Mouse (Mus musculus): Measurements from ENCODE around the gene Dcaf5. TPM values are rescaled to one million over a fixed set of nuclear protein-coding genes. Genes with fewer than 3 reads are reported as not detected.

Gene Dcaf5
- polyA plus RNA-seq, 1 experiment from 2014 or later = 11.6 TPM

GRCm38 (mm10) chr12:80433266-80433665 is 3.1 kb downstream of the Dcaf5 start:
- Histone ChIP-seq H3K9me3 (ENCODE audit: control insufficient read depth, low read length) (no peaks in the 10 kb centered on the region), H3K4me1 (replicated peaks; ENCODE audit: control insufficient read depth, insufficient read depth, low read length) (peaks cover 8% of the 10 kb centered on the region), H3K4me2 (ENCODE audit: low read depth, low read length) (no peak overlapping the region), H3K27me3 (ENCODE audit: control insufficient read depth, insufficient read depth, low read depth, low read length) (no peaks in the 10 kb centered on the region), H3K9ac (ENCODE audit: low read length) (no peak overlapping the region), H3K36me3 (ENCODE audit: control insufficient read depth, insufficient read depth, low read length) (peaks cover 4% of the 10 kb centered on the region; the same call in 1 of the 2 replicates), H3K27ac (ENCODE audit: low read length) (no peak overlapping the region), H3K4me3 (ENCODE audit: low read length) (no peak overlapping the region)
- WGBS = 59% methylated on average over 4 of the region's 4 CpGs
- ATAC-seq (ENCODE audit: low read depth) = no peak

DNA sequence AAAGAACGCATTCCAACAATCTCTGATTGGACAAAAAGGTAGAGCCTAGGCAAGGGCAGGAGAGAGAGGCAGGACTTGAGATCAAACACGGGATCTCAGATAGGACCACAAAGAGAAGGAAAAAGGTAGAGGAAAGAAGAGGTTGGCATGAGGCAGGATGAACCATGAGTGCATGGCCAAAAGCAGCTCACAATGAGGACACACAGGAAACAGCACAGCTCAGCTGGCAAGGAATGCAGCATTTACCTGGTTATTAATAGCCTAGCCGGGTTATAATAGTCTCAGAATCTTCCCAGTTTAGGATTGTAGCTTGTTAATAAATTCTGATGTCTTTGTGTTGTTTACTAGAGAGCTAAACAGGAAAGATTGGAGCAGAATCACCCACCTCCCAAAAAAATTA is 8.7 kb downstream of the Dcaf5 start:
- Histone ChIP-seq H3K27ac (ENCODE audit: low read length) (no peak overlapping the region), H3K36me3 (ENCODE audit: control insufficient read depth, insufficient read depth, low read length) (peaks cover 4% of the 10 kb centered on the region; the same call in 1 of the 2 replicates), H3K9ac (ENCODE audit: low read length) (no peak overlapping the region), H3K9me3 (ENCODE audit: control insufficient read depth, low read length) (no peaks in the 10 kb centered on the region), H3K4me2 (ENCODE audit: low read depth, low read length) (no peak overlapping the region), H3K4me1 (replicated peaks; ENCODE audit: control insufficient read depth, insufficient read depth, low read length) (no peaks in the 10 kb centered on the region), H3K4me3 (ENCODE audit: low read length) (no peak overlapping the region), H3K27me3 (ENCODE audit: control insufficient read depth, insufficient read depth, low read depth, low read length) (no peaks in the 10 kb centered on the region)
- WGBS = 78% methylated on average over 3 of the region's 3 CpGs
- ATAC-seq (ENCODE audit: low read depth) = no peak

DNA sequence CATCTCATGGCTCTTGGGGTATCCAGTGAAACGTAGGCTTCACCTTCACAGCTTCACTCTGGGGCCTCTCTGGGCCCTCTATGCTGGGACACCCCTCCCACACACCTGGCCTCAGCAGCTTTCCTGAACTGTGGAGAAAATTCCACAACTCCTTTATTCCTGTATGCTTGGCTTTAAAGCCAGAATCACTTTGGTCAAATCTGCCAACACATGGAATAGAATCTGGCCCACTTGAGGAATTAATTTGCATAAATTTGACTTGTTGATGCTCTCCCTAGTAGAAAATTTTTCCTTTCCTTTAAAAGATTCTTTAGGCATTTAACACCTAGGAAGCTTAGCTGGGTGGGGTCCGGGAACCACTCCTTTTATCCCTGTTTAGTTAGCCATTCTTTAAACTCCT is 21.3 kb downstream of the Dcaf5 start:
- no peak overlapping the region for H3K4me3 ChIP-seq (ENCODE audit: low read length)
- peaks cover 3% of the 10 kb centered on the region for H3K9me3 ChIP-seq (ENCODE audit: control insufficient read depth, low read length)
- H3K27ac ChIP-seq (ENCODE audit: low read length) = no peak overlapping the region
- H3K4me2 ChIP-seq (ENCODE audit: low read depth, low read length) = no peak overlapping the region
- H3K27me3 ChIP-seq (ENCODE audit: control insufficient read depth, insufficient read depth, low read depth, low read length) = no peaks in the 10 kb centered on the region
- ATAC-seq (ENCODE audit: low read depth) = no peak
- H3K9ac ChIP-seq (ENCODE audit: low read length) = no peak overlapping the region
- peaks cover 21% of the 10 kb centered on the region for H3K36me3 ChIP-seq (ENCODE audit: control insufficient read depth, insufficient read depth, low read length)
- WGBS = 88% methylated on average over 2 of the region's 2 CpGs
- H3K4me1 ChIP-seq (replicated peaks; ENCODE audit: control insufficient read depth, insufficient read depth, low read length) = no peaks in the 10 kb centered on the region

DNA sequence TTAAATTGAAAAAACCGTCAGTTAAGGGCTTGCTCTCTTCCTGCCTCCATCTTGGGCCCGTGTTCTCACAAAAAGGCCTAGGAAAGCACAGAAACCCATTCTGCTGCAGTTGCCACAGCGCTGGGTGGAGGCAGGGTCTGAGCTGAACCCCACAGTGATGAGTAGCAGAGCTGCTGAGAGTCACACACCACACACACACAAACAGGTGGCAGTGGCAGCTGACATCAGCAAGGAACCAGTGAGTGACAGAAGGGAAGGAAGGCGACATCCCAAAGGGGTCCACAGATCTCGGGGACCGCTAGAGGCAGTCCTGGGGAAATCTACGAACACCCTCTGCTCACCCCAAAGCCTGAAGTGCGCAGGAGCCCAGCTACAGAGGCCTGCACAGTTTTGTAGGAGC is 25.5 kb downstream of the Dcaf5 start:
- no peaks in the 10 kb centered on the region for H3K4me1 ChIP-seq (replicated peaks; ENCODE audit: control insufficient read depth, insufficient read depth, low read length)
- no peak overlapping the region for H3K27ac ChIP-seq (ENCODE audit: low read length)
- no peak overlapping the region for H3K9ac ChIP-seq (ENCODE audit: low read length)
- peaks cover 15% of the 10 kb centered on the region for H3K36me3 ChIP-seq (ENCODE audit: control insufficient read depth, insufficient read depth, low read length)
- no peaks in the 10 kb centered on the region for H3K27me3 ChIP-seq (ENCODE audit: control insufficient read depth, insufficient read depth, low read depth, low read length)
- WGBS = 90% methylated on average over 8 of the region's 8 CpGs
- peaks cover 3% of the 10 kb centered on the region for H3K9me3 ChIP-seq (ENCODE audit: control insufficient read depth, low read length)
- no peak overlapping the region for H3K4me3 ChIP-seq (ENCODE audit: low read length)
- no peak overlapping the region for H3K4me2 ChIP-seq (ENCODE audit: low read depth, low read length)
- ATAC-seq (ENCODE audit: low read depth) = no peak

- WGBS = 50% methylated on average over 3 of the region's 3 CpGs
- no peaks in the 10 kb centered on the region for H3K4me1 ChIP-seq (replicated peaks; ENCODE audit: control insufficient read depth, insufficient read depth, low read length)
- no peak overlapping the region for H3K9ac ChIP-seq (ENCODE audit: low read length)
- ATAC-seq (ENCODE audit: low read depth) = no peak
- no peak overlapping the region for H3K4me2 ChIP-seq (ENCODE audit: low read depth, low read length)
- no peak overlapping the region for H3K4me3 ChIP-seq (ENCODE audit: low read length)
- H3K9me3 ChIP-seq (ENCODE audit: control insufficient read depth, low read length) = no peaks in the 10 kb centered on the region
- H3K27me3 ChIP-seq (ENCODE audit: control insufficient read depth, insufficient read depth, low read depth, low read length) = no peaks in the 10 kb centered on the region
- peaks cover 7% of the 10 kb centered on the region for H3K36me3 ChIP-seq (ENCODE audit: control insufficient read depth, insufficient read depth, low read length)
- no peak overlapping the region for H3K27ac ChIP-seq (ENCODE audit: low read length)
Observed at GRCm38 (mm10) chr12:80407824-80408223, 28.6 kb downstream of the Dcaf5 start.

- H3K36me3 ChIP-seq (ENCODE audit: control insufficient read depth, insufficient read depth, low read length) = peaks cover 7% of the 10 kb centered on the region
- H3K9ac ChIP-seq (ENCODE audit: low read length) = no peak overlapping the region
- WGBS = 41% methylated on average over 3 of the region's 3 CpGs
- no peak overlapping the region for H3K4me2 ChIP-seq (ENCODE audit: low read depth, low read length)
- no peak overlapping the region for H3K4me3 ChIP-seq (ENCODE audit: low read length)
- H3K27ac ChIP-seq (ENCODE audit: low read length) = no peak overlapping the region
- no peaks in the 10 kb centered on the region for H3K4me1 ChIP-seq (replicated peaks; ENCODE audit: control insufficient read depth, insufficient read depth, low read length)
- H3K9me3 ChIP-seq (ENCODE audit: control insufficient read depth, low read length) = no peaks in the 10 kb centered on the region
- ATAC-seq (ENCODE audit: low read depth) = no peak
- no peaks in the 10 kb centered on the region for H3K27me3 ChIP-seq (ENCODE audit: control insufficient read depth, insufficient read depth, low read depth, low read length)
Observed at GRCm38 (mm10) chr12:80406650-80407049, 29.8 kb downstream of the Dcaf5 start.

DNA sequence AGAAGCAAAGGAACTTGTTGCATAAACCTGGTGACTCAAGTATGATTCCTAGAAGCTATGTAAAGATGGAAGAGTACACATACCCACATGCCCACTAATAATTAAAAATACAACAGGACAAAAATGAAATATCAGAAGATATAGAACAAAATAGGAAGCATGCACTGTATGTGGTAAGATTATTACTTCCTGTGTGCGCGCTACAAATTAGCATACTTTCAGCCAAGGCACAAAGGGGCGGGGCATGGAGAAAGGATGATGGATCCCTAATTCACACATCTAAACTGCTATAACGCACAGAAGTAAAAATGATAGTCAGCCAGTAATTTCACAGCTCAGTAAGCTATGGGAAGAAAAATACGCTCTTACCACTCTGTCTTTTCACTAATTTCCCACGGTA is 32.3 kb downstream of the Dcaf5 start:
- Histone ChIP-seq H3K4me1 (replicated peaks; ENCODE audit: control insufficient read depth, insufficient read depth, low read length) (no peaks in the 10 kb centered on the region), H3K27me3 (ENCODE audit: control insufficient read depth, insufficient read depth, low read depth, low read length) (no peaks in the 10 kb centered on the region), H3K9me3 (ENCODE audit: control insufficient read depth, low read length) (no peaks in the 10 kb centered on the region), H3K4me2 (ENCODE audit: low read depth, low read length) (no peak overlapping the region), H3K9ac (ENCODE audit: low read length) (no peak overlapping the region), H3K4me3 (ENCODE audit: low read length) (no peak overlapping the region), H3K36me3 (ENCODE audit: control insufficient read depth, insufficient read depth, low read length) (peaks cover 12% of the 10 kb centered on the region), H3K27ac (ENCODE audit: low read length) (no peak overlapping the region)
- WGBS = 90% methylated on average over 6 of the region's 6 CpGs
- no peak for ATAC-seq (ENCODE audit: low read depth)

- Histone ChIP-seq H3K9ac (ENCODE audit: low read length) (no peak overlapping the region), H3K27ac (ENCODE audit: low read length) (no peak overlapping the region), H3K36me3 (ENCODE audit: control insufficient read depth, insufficient read depth, low read length) (peaks cover 36% of the 10 kb centered on the region), H3K4me2 (ENCODE audit: low read depth, low read length) (no peak overlapping the region), H3K4me3 (ENCODE audit: low read length) (no peak overlapping the region), H3K27me3 (ENCODE audit: control insufficient read depth, insufficient read depth, low read depth, low read length) (no peaks in the 10 kb centered on the region), H3K9me3 (ENCODE audit: control insufficient read depth, low read length) (no peaks in the 10 kb centered on the region), H3K4me1 (replicated peaks; ENCODE audit: control insufficient read depth, insufficient read depth, low read length) (no peaks in the 10 kb centered on the region)
- WGBS = 88% methylated on average over 2 of the region's 2 CpGs
- no peak for ATAC-seq (ENCODE audit: low read depth)
Observed at GRCm38 (mm10) chr12:80399147-80399546, 37.3 kb downstream of the Dcaf5 start.

DNA sequence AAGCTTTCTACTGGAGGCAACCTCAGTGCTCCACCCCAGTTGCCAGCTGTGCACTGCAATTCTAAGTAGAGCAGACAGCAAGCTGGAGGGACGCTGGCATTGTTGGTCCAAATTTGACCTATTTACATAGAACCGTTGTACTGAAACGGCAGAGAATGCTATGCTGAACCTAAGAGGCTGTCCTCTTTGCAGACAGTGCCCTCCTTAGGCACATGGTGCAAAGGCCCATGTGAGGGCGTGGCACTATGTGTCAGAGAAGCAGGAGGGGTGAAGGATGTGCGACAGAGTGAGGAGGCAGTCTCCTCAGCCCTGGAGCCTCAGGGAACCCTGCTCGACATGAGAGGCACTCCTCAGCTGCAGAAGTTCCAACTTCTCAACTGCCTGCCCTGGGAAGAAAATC is 40.0 kb downstream of the Dcaf5 start:
- Histone ChIP-seq H3K4me1 (replicated peaks; ENCODE audit: control insufficient read depth, insufficient read depth, low read length) (no peaks in the 10 kb centered on the region), H3K9ac (ENCODE audit: low read length) (no peak overlapping the region), H3K27me3 (ENCODE audit: control insufficient read depth, insufficient read depth, low read depth, low read length) (no peaks in the 10 kb centered on the region), H3K4me2 (ENCODE audit: low read depth, low read length) (no peak overlapping the region), H3K36me3 (ENCODE audit: control insufficient read depth, insufficient read depth, low read length) (peaks cover 38% of the 10 kb centered on the region), H3K27ac (ENCODE audit: low read length) (no peak overlapping the region), H3K9me3 (ENCODE audit: control insufficient read depth, low read length) (no peaks in the 10 kb centered on the region), H3K4me3 (ENCODE audit: low read length) (no peak overlapping the region)
- no peak for ATAC-seq (ENCODE audit: low read depth)
- 61% methylated on average over 6 of the region's 6 CpGs for WGBS

DNA sequence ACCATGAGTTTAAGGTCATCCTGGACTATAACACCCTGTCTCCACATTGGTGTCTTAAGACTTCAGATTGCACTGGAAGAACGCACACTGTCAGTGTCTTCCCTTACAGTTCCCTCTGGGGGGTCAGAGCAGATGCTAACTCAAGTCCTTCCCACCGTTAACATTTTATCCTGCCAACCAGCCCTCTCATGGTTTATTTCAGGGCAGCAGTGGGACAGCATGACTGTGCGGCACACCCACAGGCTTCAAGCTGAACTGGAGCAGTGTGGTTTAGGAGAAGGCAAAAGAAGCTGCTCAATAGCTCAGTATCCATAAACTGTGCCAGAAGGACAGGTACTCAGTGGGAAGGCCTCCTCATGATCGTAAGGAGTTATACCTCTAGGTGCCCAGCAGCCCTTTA is 41.1 kb downstream of the Dcaf5 start:
- no peaks in the 10 kb centered on the region for H3K27me3 ChIP-seq (ENCODE audit: control insufficient read depth, insufficient read depth, low read depth, low read length)
- no peaks in the 10 kb centered on the region for H3K9me3 ChIP-seq (ENCODE audit: control insufficient read depth, low read length)
- no peak for ATAC-seq (ENCODE audit: low read depth)
- H3K36me3 ChIP-seq (ENCODE audit: control insufficient read depth, insufficient read depth, low read length) = peaks cover 35% of the 10 kb centered on the region
- H3K4me3 ChIP-seq (ENCODE audit: low read length) = no peak overlapping the region
- H3K4me1 ChIP-seq (replicated peaks; ENCODE audit: control insufficient read depth, insufficient read depth, low read length) = no peaks in the 10 kb centered on the region
- 93% methylated on average over 4 of the region's 4 CpGs for WGBS
- no peak overlapping the region for H3K27ac ChIP-seq (ENCODE audit: low read length)
- H3K4me2 ChIP-seq (ENCODE audit: low read depth, low read length) = no peak overlapping the region
- no peak overlapping the region for H3K9ac ChIP-seq (ENCODE audit: low read length)
